Mouse (Mus musculus) olfactory bulb, adult 2 months (tissue): ENCODE data around the gene Tsnaxip1.

Source experiments
- CTCF ChIP-seq: fragments of 200-500 bp; IDR thresholded peaks from 2 replicates; pipeline ENCODE4 v1.5.1; 2012; ENCODE audit warnings: low read depth, mild to moderate bottlenecking, low read length, moderate library complexity; ENCODE audit not compliant: insufficient read depth
- POLR2A ChIP-seq: fragments of 200-500 bp; IDR thresholded peaks from 2 replicates; pipeline ENCODE4 v1.6.1; 2012; ENCODE audit warnings: mild to moderate bottlenecking, low read depth, low read length, moderate library complexity; ENCODE audit not compliant: insufficient read depth

- TF ChIP-seq CTCF, result no peak
- no peak for TF ChIP-seq POLR2A
Measured at GRCm38 (mm10) chr8:105794009-105794598, 33.4 kb upstream of the Tsnaxip1 start.
